Mouse (Mus musculus) embryonic fibroblast, embryonic 13.5 days (primary cell): Measurements from ENCODE around the gene A030003K21Rik.

ENCODE experiments used
- CTCF ChIP-seq: IDR thresholded peaks from 2 replicates; pipeline ENCODE4 v1.5.1; 2011; ENCODE audit warnings: mild to moderate bottlenecking, control low read depth, low read length, moderate library complexity, borderline replicate concordance; ENCODE audit not compliant: insufficient read depth
- POLR2A ChIP-seq: IDR thresholded peaks from 2 replicates; pipeline ENCODE4 v1.6.1; 2011; ENCODE audit warnings: low read depth, mild to moderate bottlenecking, control low read depth, low read length, moderate library complexity

DNA sequence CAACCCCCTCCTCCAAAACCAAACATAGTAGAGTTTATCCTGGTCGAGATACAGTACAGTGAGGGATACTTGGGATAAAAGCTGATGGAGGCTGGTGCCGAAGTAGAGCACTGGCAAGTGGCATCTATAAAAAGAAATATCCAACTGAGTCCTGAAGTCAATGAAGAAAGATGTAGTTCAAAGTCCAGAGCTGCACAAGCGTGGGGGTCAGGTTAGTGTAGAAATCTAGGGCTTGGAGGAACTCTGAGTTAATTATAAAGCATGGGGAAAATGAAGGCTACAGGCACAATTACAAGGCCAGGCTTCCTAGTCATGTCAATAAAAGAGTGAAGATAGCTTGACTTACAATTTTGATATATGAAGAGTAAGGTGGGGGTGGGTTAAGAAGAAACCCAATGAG, 42.0 kb downstream of the A030003K21Rik start:
- TF ChIP-seq POLR2A: no peak
- no peak for TF ChIP-seq CTCF
